Mouse (Mus musculus) brain, adult 2 months (tissue): ENCODE data around the gene Grem2.

Source experiments
- DNase-seq: peaks from one replicate; pipeline ENCODE4 v3.0.0; 2011; ENCODE audit warnings: low read depth, low spot score

Gene Grem2

GRCm38 (mm10) chr1:174788617-174789016 is 133.0 kb downstream of the Grem2 start:
- no peak for DNase-seq
